Mouse (Mus musculus) liver, postnatal 0 days (tissue): ENCODE measurements around the gene Dnmt1.
A peak's percentile ranks its signal among the peaks of the same experiment; 100 is the strongest.

Source experiments
- CTCF ChIP-seq: sonication (generic); IDR thresholded peaks from 2 replicates; pipeline ENCODE4 v1.5.1; 2016; ENCODE audit warnings: antibody characterized with exemption, low read depth
- EP300 ChIP-seq: IDR thresholded peaks from 2 replicates; pipeline ENCODE4 v1.6.1; 2016; ENCODE audit warnings: antibody characterized with exemption, low read depth, mild to moderate bottlenecking

DNA sequence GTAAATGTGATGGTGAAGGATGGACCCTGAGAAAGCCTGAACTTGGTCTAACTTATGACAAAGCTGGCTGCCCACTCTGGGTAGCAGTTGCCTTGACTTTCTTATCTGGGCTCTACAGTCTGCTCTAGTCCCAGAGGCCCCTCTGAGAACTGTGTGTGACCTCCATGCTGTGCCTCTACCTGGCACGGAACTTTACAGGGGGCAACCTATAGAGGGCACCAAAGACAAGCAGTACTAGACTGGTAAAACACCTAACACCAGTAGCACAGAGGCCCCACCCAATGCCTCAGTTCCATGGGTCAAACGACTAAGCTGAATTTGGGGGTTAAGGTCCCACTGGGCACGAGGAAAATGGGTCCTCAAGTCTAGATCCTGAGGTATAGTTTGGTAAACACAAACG lies 43.5 kb downstream of the Dnmt1 start:
- TF ChIP-seq CTCF (peak; percentile 71), EP300 (no peak)
